Mouse (Mus musculus) lung, postnatal 36 days (tissue): ENCODE measurements around the gene Gm13539.
"Not testable (repeated sequence)": the region's sequence is repeated elsewhere in the genome, so short reads cannot be mapped to it uniquely, and the experiment has no call there.

Source experiments
- DNase-seq: peaks from one replicate; pipeline ENCODE4 v3.0.0; 2022; ENCODE audit warnings: mixed read lengths

Gene Gm13539

GRCm38 (mm10) chr2:25781957-25782356 lies at the start of gene Gm13539:
Gene Gm13539 (plus strand): TSS chr2:25782257.
- no peak for DNase-seq

GRCm38 (mm10) chr2:25733199-25733930 lies 48.7 kb upstream of the Gm13539 start:
- DNase-seq, result no peak

- DNase-seq, result not testable (repeated sequence)
These were observed 45.3 kb upstream of the Gm13539 start, which contains the start of gene Obp2b for GRCm38 (mm10) chr2:25736709-25737108. Gene Obp2b (plus strand): TSS chr2:25737009.

- DNase-seq, result no peak
These were observed 40.4 kb upstream of the Gm13539 start for GRCm38 (mm10) chr2:25741671-25742070.

GRCm38 (mm10) chr2:25754201-25754600 lies 27.9 kb upstream of the Gm13539 start:
- no peak for DNase-seq

GRCm38 (mm10) chr2:25758064-25758625 lies 23.9 kb upstream of the Gm13539 start:
- no peak for DNase-seq

GRCm38 (mm10) chr2:25765269-25765668 lies 16.8 kb upstream of the Gm13539 start, which contains the start of gene Lcn3:
Gene Lcn3 (plus strand): TSS chr2:25765569.
- DNase-seq, result no peak

- DNase-seq, result no peak
These were observed 14.3 kb upstream of the Gm13539 start for GRCm38 (mm10) chr2:25767764-25768163.

GRCm38 (mm10) chr2:25773507-25773906 lies 8.6 kb upstream of the Gm13539 start:
- no peak for DNase-seq

GRCm38 (mm10) chr2:25774640-25775039 lies 7.4 kb upstream of the Gm13539 start:
- no peak for DNase-seq

- no peak for DNase-seq
These were observed 6.1 kb upstream of the Gm13539 start for GRCm38 (mm10) chr2:25775991-25776390.

GRCm38 (mm10) chr2:25776717-25777116 lies 5.3 kb upstream of the Gm13539 start, which contains the start of gene Lcn11:
Gene Lcn11 (plus strand): TSS chr2:25777017.
- DNase-seq, result no peak

- DNase-seq, result no peak
These were observed 3.0 kb upstream of the Gm13539 start for GRCm38 (mm10) chr2:25779076-25779475.

GRCm38 (mm10) chr2:25780921-25781320 lies 1.1 kb upstream of the Gm13539 start:
- DNase-seq, result no peak

- DNase-seq, result no peak
These were observed 3.7 kb downstream of the Gm13539 start for GRCm38 (mm10) chr2:25785573-25786322.

GRCm38 (mm10) chr2:25789092-25789491 lies 7.0 kb downstream of the Gm13539 start:
- DNase-seq, result no peak

- no peak for DNase-seq
These were observed 15.6 kb downstream of the Gm13539 start for GRCm38 (mm10) chr2:25797635-25798034.

GRCm38 (mm10) chr2:25798065-25798464 lies 16.0 kb downstream of the Gm13539 start:
- no peak for DNase-seq

- DNase-seq, result no peak
These were observed 29.7 kb downstream of the Gm13539 start for GRCm38 (mm10) chr2:25811711-25812110.

GRCm38 (mm10) chr2:25813364-25813763 lies 31.3 kb downstream of the Gm13539 start:
- no peak for DNase-seq

GRCm38 (mm10) chr2:25815748-25816147 lies 33.7 kb downstream of the Gm13539 start, which contains the start of gene Glt6d1:
Gene Glt6d1 (minus strand): TSS chr2:25815848.
- not testable (repeated sequence) for DNase-seq

GRCm38 (mm10) chr2:25822806-25823205 lies 40.7 kb downstream of the Gm13539 start, which contains the start of gene Lcn9:
Gene Lcn9 (plus strand): TSS chr2:25823153.
- no peak for DNase-seq

- no peak for DNase-seq
These were observed 42.7 kb downstream of the Gm13539 start for GRCm38 (mm10) chr2:25824751-25825150.
